Mouse (Mus musculus): ENCODE data around the gene Pelp1. TPM values are rescaled to one million over a fixed set of nuclear protein-coding genes. Genes with fewer than 3 reads are reported as not detected.

The Pelp1 gene
- polyA plus RNA-seq (2014; fragmentation: Illumina TruSeq; extraction: RNeasy Lipid Tissue Mini Kit (QIAGEN cat#74804); ENCODE audit: low read depth, low replicate concordance): 13.6 TPM

DNA sequence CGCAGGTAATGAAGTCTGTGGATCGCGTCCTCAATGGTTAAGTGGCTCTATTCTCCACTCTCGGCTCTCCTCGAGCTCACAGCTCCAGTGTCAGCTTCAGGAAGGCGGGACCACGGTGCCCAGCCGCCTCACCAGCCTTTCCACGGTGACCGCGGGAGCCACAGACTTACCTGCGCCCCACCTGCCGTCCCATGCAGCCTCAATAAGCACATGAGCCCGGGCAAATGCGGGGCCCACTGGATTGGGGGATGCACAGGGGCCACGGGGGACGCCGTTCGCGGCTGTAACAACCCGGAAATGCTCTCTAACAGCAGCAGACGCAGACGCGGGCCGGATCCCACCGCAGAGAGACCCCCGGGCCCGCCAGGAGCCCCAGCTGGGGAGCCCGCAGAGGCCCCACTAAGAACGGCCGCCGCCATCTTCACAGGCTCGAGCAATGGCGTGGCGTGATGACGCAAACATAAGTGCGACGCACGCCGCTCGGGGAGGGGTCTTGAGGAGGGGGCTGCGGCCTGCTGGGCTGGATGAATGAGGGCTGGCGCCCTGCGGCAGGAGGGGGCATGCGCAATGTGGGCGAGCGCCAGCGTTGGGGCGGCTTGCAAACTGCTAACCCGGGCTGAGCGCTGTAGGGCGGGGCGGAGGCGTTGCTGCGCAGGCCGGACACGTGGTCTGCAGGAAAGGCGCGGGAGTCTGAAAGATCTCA lies at the start of gene Pelp1:
Gene Pelp1, minus strand, starts transcription at position 438 of the 703 bp plus-strand sequence.

GRCm38 (mm10) chr11:70458688-70459600 lies 49.1 kb upstream of the Pelp1 start, which contains the start of gene Zmynd15:
Gene Zmynd15 (plus strand): TSS chr11:70459433.

DNA sequence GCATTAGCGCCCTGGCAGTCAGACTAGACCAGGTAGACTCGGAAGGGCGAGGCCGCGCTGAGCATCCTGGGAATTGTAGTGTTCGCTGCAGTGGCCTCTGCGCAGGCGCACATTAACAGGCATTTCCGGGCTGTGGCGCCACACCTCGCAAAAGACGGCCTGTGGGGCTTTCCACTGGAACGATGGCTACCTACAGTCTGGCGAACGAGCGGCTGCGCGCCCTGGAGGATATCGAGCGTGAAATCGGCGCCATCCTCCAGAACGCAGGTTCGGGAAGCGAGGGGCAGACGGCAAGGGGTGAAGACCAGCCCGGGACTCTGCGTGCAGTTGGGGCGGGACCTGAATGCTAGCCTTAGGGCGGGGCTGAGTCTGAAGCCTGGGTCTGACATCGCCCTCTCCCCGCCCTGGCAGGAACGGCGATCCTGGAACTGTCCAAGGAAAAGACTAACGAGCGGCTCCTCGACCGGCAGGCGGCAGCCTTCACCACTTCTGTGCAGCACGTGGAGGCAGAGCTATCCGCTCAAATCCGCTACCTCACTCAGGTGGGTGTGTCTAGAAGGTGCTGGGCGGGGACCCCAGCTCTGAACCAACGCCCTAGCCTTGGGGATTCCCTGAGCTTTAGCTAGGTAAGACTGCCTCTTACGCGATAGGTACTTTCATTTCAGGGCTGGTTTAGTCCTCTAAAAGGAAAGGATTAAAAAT lies 42.1 kb upstream of the Pelp1 start, which contains the start of gene Med11:
Gene Med11, plus strand, starts transcription at position 123 of the 702 bp plus-strand sequence.

DNA sequence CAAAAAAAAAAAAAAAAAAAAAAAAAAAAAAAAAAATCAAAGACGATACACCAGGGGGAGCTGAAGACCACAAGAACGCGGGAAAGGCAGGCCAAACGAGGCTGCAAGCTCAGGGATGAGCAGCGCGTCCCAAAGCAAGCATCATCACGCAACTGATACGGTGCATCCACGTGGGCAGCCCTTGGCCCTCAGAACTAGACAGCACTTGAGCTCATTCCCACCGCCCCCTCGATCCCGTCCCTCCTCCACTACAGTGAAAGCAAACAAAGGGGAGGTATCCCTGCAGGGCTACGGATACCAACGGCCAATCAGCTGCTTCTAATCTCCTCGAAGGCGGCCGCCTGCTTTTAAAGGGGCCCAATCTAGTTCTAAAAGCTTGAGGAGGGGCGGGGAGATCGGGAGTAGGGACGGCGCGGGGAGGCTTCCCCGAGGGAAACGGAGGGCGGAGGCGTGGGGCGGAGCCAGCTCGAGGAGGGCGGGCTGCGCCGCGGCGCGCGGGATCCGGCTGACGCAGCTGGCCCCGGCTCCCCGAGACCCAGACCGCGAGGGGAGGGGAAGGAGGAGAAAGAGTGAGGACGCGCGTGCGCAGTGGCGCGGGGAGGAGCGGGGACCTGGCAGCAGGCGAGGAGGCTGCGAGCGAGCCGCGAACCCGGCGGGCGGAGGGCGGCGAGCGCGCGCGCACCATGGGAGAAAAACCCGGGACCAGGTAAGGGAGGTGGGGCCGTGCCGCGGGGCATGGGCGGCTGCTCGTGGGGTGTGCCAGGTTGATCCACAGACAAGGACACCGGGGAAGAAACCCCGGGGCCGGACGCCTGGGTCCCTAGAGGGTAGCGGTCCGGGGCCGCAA lies 22.4 kb upstream of the Pelp1 start, which contains the start of gene Arrb2:
Gene Arrb2, plus strand, starts transcription at position 588 of the 847 bp plus-strand sequence.

GRCm38 (mm10) chr11:70351868-70352267 lies 58.0 kb downstream of the Pelp1 start, which contains the start of gene Alox15:
Gene Alox15 (minus strand): TSS chr11:70352031.

Other genes with a start within 250 kb of the Pelp1 start
- gene Slc16a11, start 197.3 kb downstream of the Pelp1 start, polyA plus RNA-seq (2014; fragmentation: Illumina TruSeq; extraction: RNeasy Lipid Tissue Mini Kit (QIAGEN cat#74804); ENCODE audit: low read depth, low replicate concordance): 0.71 TPM
- 3.4 TPM for gene Slc16a13, start 189.0 kb downstream of the Pelp1 start, polyA plus RNA-seq (2014; fragmentation: Illumina TruSeq; extraction: RNeasy Lipid Tissue Mini Kit (QIAGEN cat#74804); ENCODE audit: low read depth, low replicate concordance)
- gene Bcl6b, start 180.2 kb downstream of the Pelp1 start, polyA plus RNA-seq (2014; fragmentation: Illumina TruSeq; extraction: RNeasy Lipid Tissue Mini Kit (QIAGEN cat#74804); ENCODE audit: low read depth, low replicate concordance): 15.9 TPM
- gene 0610010K14Rik, start 172.1 kb downstream of the Pelp1 start, polyA plus RNA-seq (2014; fragmentation: Illumina TruSeq; extraction: RNeasy Lipid Tissue Mini Kit (QIAGEN cat#74804); ENCODE audit: low read depth, low replicate concordance): 37.6 TPM
- gene Gm21988, start 170.2 kb downstream of the Pelp1 start, polyA plus RNA-seq (2014; fragmentation: Illumina TruSeq; extraction: RNeasy Lipid Tissue Mini Kit (QIAGEN cat#74804); ENCODE audit: low read depth, low replicate concordance): 4.5 TPM
- gene Rnasek, start 170.2 kb downstream of the Pelp1 start, polyA plus RNA-seq (2014; fragmentation: Illumina TruSeq; extraction: RNeasy Lipid Tissue Mini Kit (QIAGEN cat#74804); ENCODE audit: low read depth, low replicate concordance): 154 TPM
- 4.5 TPM for gene Alox12, start 154.7 kb downstream of the Pelp1 start, polyA plus RNA-seq (2014; fragmentation: Illumina TruSeq; extraction: RNeasy Lipid Tissue Mini Kit (QIAGEN cat#74804); ENCODE audit: low read depth, low replicate concordance)
- gene Alox12e, start 87.4 kb downstream of the Pelp1 start, polyA plus RNA-seq (2014; fragmentation: Illumina TruSeq; extraction: RNeasy Lipid Tissue Mini Kit (QIAGEN cat#74804); ENCODE audit: low read depth, low replicate concordance): not detected
- 0.84 TPM for gene Alox15, start 58.0 kb downstream of the Pelp1 start, polyA plus RNA-seq (2014; fragmentation: Illumina TruSeq; extraction: RNeasy Lipid Tissue Mini Kit (QIAGEN cat#74804); ENCODE audit: low read depth, low replicate concordance)
- 15.8 TPM for gene Arrb2, start 22.6 kb upstream of the Pelp1 start, polyA plus RNA-seq (2014; fragmentation: Illumina TruSeq; extraction: RNeasy Lipid Tissue Mini Kit (QIAGEN cat#74804); ENCODE audit: low read depth, low replicate concordance)
- gene Med11, start 41.9 kb upstream of the Pelp1 start, polyA plus RNA-seq (2014; fragmentation: Illumina TruSeq; extraction: RNeasy Lipid Tissue Mini Kit (QIAGEN cat#74804); ENCODE audit: low read depth, low replicate concordance): 9.5 TPM
- 2.3 TPM for gene Zmynd15, start 49.4 kb upstream of the Pelp1 start, polyA plus RNA-seq (2014; fragmentation: Illumina TruSeq; extraction: RNeasy Lipid Tissue Mini Kit (QIAGEN cat#74804); ENCODE audit: low read depth, low replicate concordance)
- 12.2 TPM for gene Cxcl16, start 50.0 kb upstream of the Pelp1 start, polyA plus RNA-seq (2014; fragmentation: Illumina TruSeq; extraction: RNeasy Lipid Tissue Mini Kit (QIAGEN cat#74804); ENCODE audit: low read depth, low replicate concordance)
- 4.7 TPM for gene Tm4sf5, start 95.2 kb upstream of the Pelp1 start, polyA plus RNA-seq (2014; fragmentation: Illumina TruSeq; extraction: RNeasy Lipid Tissue Mini Kit (QIAGEN cat#74804); ENCODE audit: low read depth, low replicate concordance)
- not detected for gene Vmo1, start 104.6 kb upstream of the Pelp1 start, polyA plus RNA-seq (2014; fragmentation: Illumina TruSeq; extraction: RNeasy Lipid Tissue Mini Kit (QIAGEN cat#74804); ENCODE audit: low read depth, low replicate concordance)
- not detected for gene Gltpd2, start 109.2 kb upstream of the Pelp1 start, polyA plus RNA-seq (2014; fragmentation: Illumina TruSeq; extraction: RNeasy Lipid Tissue Mini Kit (QIAGEN cat#74804); ENCODE audit: low read depth, low replicate concordance)
- 275 TPM for gene Psmb6, start 115.3 kb upstream of the Pelp1 start, polyA plus RNA-seq (2014; fragmentation: Illumina TruSeq; extraction: RNeasy Lipid Tissue Mini Kit (QIAGEN cat#74804); ENCODE audit: low read depth, low replicate concordance)
- not detected for gene Gm40193, start 122.9 kb upstream of the Pelp1 start, polyA plus RNA-seq (2014; fragmentation: Illumina TruSeq; extraction: RNeasy Lipid Tissue Mini Kit (QIAGEN cat#74804); ENCODE audit: low read depth, low replicate concordance)
- 7.4 TPM for gene Pld2, start 130.0 kb upstream of the Pelp1 start, polyA plus RNA-seq (2014; fragmentation: Illumina TruSeq; extraction: RNeasy Lipid Tissue Mini Kit (QIAGEN cat#74804); ENCODE audit: low read depth, low replicate concordance)
- gene Mink1, start 152.8 kb upstream of the Pelp1 start, polyA plus RNA-seq (2014; fragmentation: Illumina TruSeq; extraction: RNeasy Lipid Tissue Mini Kit (QIAGEN cat#74804); ENCODE audit: low read depth, low replicate concordance): 34.3 TPM
- not detected for gene 4930544D05Rik, start 205.8 kb upstream of the Pelp1 start, polyA plus RNA-seq (2014; fragmentation: Illumina TruSeq; extraction: RNeasy Lipid Tissue Mini Kit (QIAGEN cat#74804); ENCODE audit: low read depth, low replicate concordance)
- not detected for gene Chrne, start 209.2 kb upstream of the Pelp1 start, polyA plus RNA-seq (2014; fragmentation: Illumina TruSeq; extraction: RNeasy Lipid Tissue Mini Kit (QIAGEN cat#74804); ENCODE audit: low read depth, low replicate concordance)
- not detected for gene Gp1ba, start 229.1 kb upstream of the Pelp1 start, polyA plus RNA-seq (2014; fragmentation: Illumina TruSeq; extraction: RNeasy Lipid Tissue Mini Kit (QIAGEN cat#74804); ENCODE audit: low read depth, low replicate concordance)
- 66.5 TPM for gene Rnf167, start 237.2 kb upstream of the Pelp1 start, polyA plus RNA-seq (2014; fragmentation: Illumina TruSeq; extraction: RNeasy Lipid Tissue Mini Kit (QIAGEN cat#74804); ENCODE audit: low read depth, low replicate concordance)
- gene Slc25a11, start 237.4 kb upstream of the Pelp1 start, polyA plus RNA-seq (2014; fragmentation: Illumina TruSeq; extraction: RNeasy Lipid Tissue Mini Kit (QIAGEN cat#74804); ENCODE audit: low read depth, low replicate concordance): 630 TPM
- 286 TPM for gene Pfn1, start 244.6 kb upstream of the Pelp1 start, polyA plus RNA-seq (2014; fragmentation: Illumina TruSeq; extraction: RNeasy Lipid Tissue Mini Kit (QIAGEN cat#74804); ENCODE audit: low read depth, low replicate concordance)
- 1,559 TPM for gene Eno3, start 247.2 kb upstream of the Pelp1 start, polyA plus RNA-seq (2014; fragmentation: Illumina TruSeq; extraction: RNeasy Lipid Tissue Mini Kit (QIAGEN cat#74804); ENCODE audit: low read depth, low replicate concordance)